Mouse (Mus musculus) liver, embryonic 15.5 days (tissue): Measurements from ENCODE around the gene Gm21891. TPM values are rescaled to one million over a fixed set of nuclear protein-coding genes. Genes with fewer than 3 reads are reported as not detected.
"Not testable (repeated sequence)": the region's sequence is repeated elsewhere in the genome, so short reads cannot be mapped to it uniquely, and the experiment has no call there.

Source experiments
- ATAC-seq: fragments of 200-750 bp; cut with Nextera tagmentation; 2 replicates; pipeline ENCODE4 v1.8.0; 2017; ENCODE audit warnings: moderate number of reproducible peaks, mild to moderate bottlenecking, moderate library complexity; ENCODE audit not compliant: insufficient read depth
- H3K27ac ChIP-seq: fragments of 300-500 bp; sonication (generic); replicated peaks from 2 replicates; pipeline ENCODE4 v1.5.1; 2015; ENCODE audit warnings: mild to moderate bottlenecking, inconsistent platforms
- H3K27me3 ChIP-seq: fragments of 300-500 bp; sonication (generic); 2 replicates; pipeline ENCODE4 v1.6.1; 2015; ENCODE audit warnings: mild to moderate bottlenecking, inconsistent platforms
- H3K36me3 ChIP-seq: fragments of 300-500 bp; sonication (generic); replicated peaks from 2 replicates; pipeline ENCODE4 v1.6.1; 2015; ENCODE audit warnings: moderate library complexity, mild to moderate bottlenecking, inconsistent platforms
- H3K4me1 ChIP-seq: fragments of 300-500 bp; sonication (generic); replicated peaks from 2 replicates; pipeline ENCODE4 v1.6.1; 2015; ENCODE audit warnings: inconsistent platforms
- H3K4me2 ChIP-seq: fragments of 300-500 bp; sonication (generic); 2 replicates; pipeline ENCODE4 v1.6.1; 2015; ENCODE audit warnings: moderate library complexity, mild to moderate bottlenecking, inconsistent platforms
- H3K4me3 ChIP-seq: fragments of 300-500 bp; sonication (generic); replicated peaks from 2 replicates; pipeline ENCODE4 v1.5.1; 2015; ENCODE audit warnings: mild to moderate bottlenecking, inconsistent platforms
- H3K9ac ChIP-seq: fragments of 300-500 bp; sonication (generic); 2 replicates; pipeline ENCODE4 v1.6.1; 2015; ENCODE audit warnings: moderate library complexity, mild to moderate bottlenecking, inconsistent platforms
- H3K9me3 ChIP-seq: fragments of 300-500 bp; sonication (generic); replicated peaks from 2 replicates; pipeline ENCODE4 v1.6.1; 2016; ENCODE audit warnings: inconsistent platforms
- WGBS: fragments of 180-500 bp; shearing (Covaris S2); methylation state at CpG from one replicate; pipeline ENCODE4 v1.1.7; 2015; ENCODE audit warnings: mixed read lengths; ENCODE audit not compliant: insufficient replicate concordance; 5-methylcytosine and 5-hydroxymethylcytosine counted together
- polyA plus RNA-seq: library from polyadenylated mRNA; unstranded; fragments of >200 nt; fragmentation: Nextera tagmentation; extraction: Ambion mirVana; gene quantifications from 2 replicates; pipeline ENCODE4 v1.2.1, GENCODE M21; 2015

Gm21891 gene
- polyA plus RNA-seq = not detected in 2 replicates

DNA sequence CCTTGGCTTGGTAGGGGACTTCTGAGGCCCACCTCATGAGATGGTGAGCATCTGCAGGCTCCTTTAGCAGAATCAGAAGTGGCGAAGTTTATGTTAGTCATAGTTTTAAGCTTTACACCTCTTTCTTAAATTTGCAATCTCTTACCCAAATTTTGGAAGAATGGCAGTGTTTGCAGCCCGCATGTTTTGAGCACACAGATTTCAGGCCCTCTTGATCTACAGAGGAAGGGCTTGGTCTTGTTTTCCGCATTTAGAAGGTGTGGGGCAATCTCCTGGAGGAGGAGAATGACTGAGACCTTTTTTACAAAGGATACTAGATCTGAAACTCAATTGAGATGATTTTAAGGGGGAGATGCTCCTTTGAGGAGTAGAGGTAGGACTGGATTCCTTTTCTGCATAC is at the start of gene Gm21891:
Gene Gm21891 (minus strand): TSS at position 101 of the 400 bp plus-strand sequence.
- not testable (repeated sequence) for ATAC-seq, H3K9me3 ChIP-seq, H3K9ac ChIP-seq, H3K4me3 ChIP-seq, H3K4me1 ChIP-seq, H3K27me3 ChIP-seq, H3K36me3 ChIP-seq, H3K4me2 ChIP-seq, H3K27ac ChIP-seq
- no CpG with 5 or more reads among the region's 3 CpGs for WGBS

DNA sequence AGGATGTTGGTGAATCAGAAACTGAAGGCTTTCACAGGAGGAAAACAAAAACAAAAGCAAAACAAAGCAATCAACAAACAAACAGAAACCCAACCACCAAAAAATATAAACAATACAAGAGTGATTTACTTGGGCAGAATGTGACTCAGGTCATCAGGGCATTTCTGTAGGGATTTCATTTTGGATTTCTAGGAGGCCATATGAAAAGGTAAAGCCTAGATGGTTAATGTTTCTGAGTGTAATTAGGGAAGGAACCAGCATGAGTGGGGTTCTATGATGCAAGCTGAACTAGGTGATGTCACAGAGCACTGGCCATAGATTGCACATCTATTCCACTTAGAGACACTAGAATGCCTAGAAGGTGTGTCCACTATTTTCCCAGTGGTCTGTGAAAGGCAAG is 28.4 kb upstream of the Gm21891 start, which contains the start of gene Gm21425:
Gene Gm21425 (plus strand): TSS at position 301 of the 400 bp plus-strand sequence.
- ATAC-seq = not testable (repeated sequence)

More for the DNA sequence above, 28.4 kb upstream of the Gm21891 start, which contains the start of gene Gm21425:
- not testable (repeated sequence) for H3K36me3 ChIP-seq, H3K4me3 ChIP-seq, H3K27ac ChIP-seq, H3K27me3 ChIP-seq, H3K9ac ChIP-seq, H3K4me1 ChIP-seq, H3K4me2 ChIP-seq, H3K9me3 ChIP-seq

Other genes with a start within 250 kb of the Gm21891 start
- gene Gm20807, start 90.6 kb downstream of the Gm21891 start, polyA plus RNA-seq = not detected in 2 replicates
- not detected in 2 replicates for gene Gm21425, start 28.5 kb upstream of the Gm21891 start, polyA plus RNA-seq
- gene Gm21828, start 90.4 kb upstream of the Gm21891 start, polyA plus RNA-seq = not detected in 2 replicates
- gene Gm21440, start 118.9 kb upstream of the Gm21891 start, polyA plus RNA-seq = not detected in 2 replicates
- gene Gm21454, start 119.0 kb upstream of the Gm21891 start, polyA plus RNA-seq = not detected in 2 replicates
- not detected in 2 replicates for gene Gm21725, start 215.6 kb upstream of the Gm21891 start, polyA plus RNA-seq